Mouse (Mus musculus) layer of hippocampus, postnatal 14 days (tissue): Measurements from ENCODE around the gene Setd1a. TPM values are rescaled to one million over a fixed set of nuclear protein-coding genes. Genes with fewer than 3 reads are reported as not detected.
"Not testable (repeated sequence)": the region's sequence is repeated elsewhere in the genome, so short reads cannot be mapped to it uniquely, and the experiment has no call there.

Experiments used
- DNase-seq, 2 experiments: peaks; one replicate each; pipeline ENCODE4 v3.0.0; 2021 to 2022; ENCODE audit warnings: low spot score in 2 of 2, mixed read lengths in 1 of 2
- total RNA-seq, 2 experiments: library from RNA; stranded (reverse); gene quantifications; 2 replicates each; pipeline ENCODE4 v1.2.3; 2021

Gene Setd1a
- total RNA-seq, 2 experiments from 2014 or later: 38.2 to 41.8 TPM

- DNase-seq: peak; percentile 57 to 62
These were observed 47.9 kb downstream of the Setd1a start, which contains the start of the genes Stx4a and Stx1b for GRCm38 (mm10) chr7:127824176-127824871. Gene Stx4a (plus strand): TSS chr7:127824294. Gene Stx1b (minus strand): TSS chr7:127824549.

GRCm38 (mm10) chr7:127835550-127835949, 59.1 kb downstream of the Setd1a start:
- DNase-seq: no peak

GRCm38 (mm10) chr7:127837473-127837872, 61.0 kb downstream of the Setd1a start:
- DNase-seq: no peak

DNA sequence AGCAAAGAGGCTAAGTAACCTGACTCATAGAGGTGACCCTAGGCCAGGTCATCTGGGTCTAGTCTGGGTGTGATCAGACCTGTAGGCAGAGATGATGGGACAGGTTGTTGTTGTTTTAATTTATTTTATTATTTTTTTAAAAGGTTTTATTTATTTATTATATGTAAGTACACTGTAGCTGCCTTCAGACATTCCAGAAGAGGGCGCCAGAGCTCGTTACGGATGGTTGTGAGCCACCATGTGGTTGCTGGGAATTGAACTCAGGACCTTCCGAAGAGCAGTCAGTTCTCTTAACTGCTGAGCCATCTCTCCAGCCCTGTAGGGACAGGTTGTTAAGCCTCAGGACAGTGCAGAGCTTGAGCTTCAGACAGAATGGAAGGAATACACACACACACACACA, 61.4 kb downstream of the Setd1a start:
- DNase-seq: not testable (repeated sequence)

GRCm38 (mm10) chr7:127840031-127840430, 63.6 kb downstream of the Setd1a start:
- DNase-seq: not testable (repeated sequence)

DNA sequence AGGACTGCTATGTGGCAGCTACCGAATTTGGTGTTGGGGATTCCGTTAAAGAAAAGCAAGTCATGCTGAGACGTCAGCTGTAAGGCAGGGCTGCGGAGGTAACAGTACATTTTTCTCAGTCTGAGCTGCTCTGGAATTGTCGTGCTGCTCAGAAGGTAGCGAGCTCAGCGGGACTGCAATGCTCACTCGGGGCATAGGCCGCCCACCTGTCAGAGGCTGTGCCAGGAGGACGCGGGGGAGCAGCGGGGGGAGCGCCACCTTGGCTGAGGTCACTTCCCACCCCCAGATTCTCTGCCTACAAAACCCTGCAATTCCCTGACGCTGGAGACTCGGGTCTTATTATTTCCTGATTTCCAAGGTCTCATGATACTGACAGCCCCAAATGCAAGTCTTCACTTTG, 64.4 kb downstream of the Setd1a start:
- no peak for DNase-seq

- peak; percentile 95 to 97 for DNase-seq
These were observed 65.0 kb downstream of the Setd1a start for GRCm38 (mm10) chr7:127841340-127842000.

GRCm38 (mm10) chr7:127842001-127842718, 65.7 kb downstream of the Setd1a start:
- peak; percentile 64 to 84 for DNase-seq

Other genes starting within 250 kb of the Setd1a start
- 1 to 10 TPM in 1 of 2 experiments, under 1 TPM in 1; 0.94 to 2.2 TPM for gene Tmem265, start 215.3 kb upstream of the Setd1a start, total RNA-seq
- 10 to 100 TPM; 79.5 to 83.7 TPM for gene Phkg2, start 203.3 kb upstream of the Setd1a start, total RNA-seq
- gene Ccdc189, start 188.1 kb upstream of the Setd1a start, total RNA-seq: 10 to 100 TPM in 1 of 2 experiments, 1 to 10 TPM in 1; 9.3 to 12.4 TPM
- gene Rnf40, start 187.9 kb upstream of the Setd1a start, total RNA-seq: 10 to 100 TPM; 69.9 to 72.1 TPM
- gene Zfp629, start 160.9 kb upstream of the Setd1a start, total RNA-seq: 10 to 100 TPM; 21.3 to 22.6 TPM
- gene Bcl7c, start 67.7 kb upstream of the Setd1a start, total RNA-seq: 10 to 100 TPM; 30.3 to 38.0 TPM
- gene Ctf1, start 63.9 kb upstream of the Setd1a start, total RNA-seq: 1 to 10 TPM; 3.2 to 5.4 TPM
- gene Ctf2, start 44.5 kb upstream of the Setd1a start, total RNA-seq: not detected
- gene Fbxl19, start 32.1 kb upstream of the Setd1a start, total RNA-seq: 10 to 100 TPM; 73.0 to 73.5 TPM
- gene Orai3, start 6.9 kb upstream of the Setd1a start, total RNA-seq: 10 to 100 TPM; 22.4 to 22.7 TPM
- 1 to 10 TPM; 4.1 to 4.7 TPM for gene Gm49388, start 8.9 kb downstream of the Setd1a start, total RNA-seq
- gene Hsd3b7, start 23.9 kb downstream of the Setd1a start, total RNA-seq: 1 to 10 TPM; 5.9 to 6.6 TPM
- gene Stx4a, start 47.6 kb downstream of the Setd1a start, total RNA-seq: 10 to 100 TPM; 51.4 to 59.6 TPM
- gene Stx1b, start 47.9 kb downstream of the Setd1a start, total RNA-seq: 100 to 1,000 TPM; 341 to 360 TPM
- gene Zfp646, start 99.6 kb downstream of the Setd1a start, total RNA-seq: 10 to 100 TPM; 28.1 to 29.0 TPM
- gene Zfp668, start 100.2 kb downstream of the Setd1a start, total RNA-seq: 10 to 100 TPM; 22.4 to 23.9 TPM
- gene Prss53, start 114.3 kb downstream of the Setd1a start, total RNA-seq: 1 to 10 TPM in 1 of 2 experiments, under 1 TPM in 1; 0.98 to 1.4 TPM
- gene Gm21974, start 118.8 kb downstream of the Setd1a start, total RNA-seq: not detected
- gene Vkorc1, start 118.9 kb downstream of the Setd1a start, total RNA-seq: 10 to 100 TPM; 20.2 to 24.7 TPM
- gene Bckdk, start 127.4 kb downstream of the Setd1a start, total RNA-seq: 10 to 100 TPM; 38.5 to 48.9 TPM
- gene Kat8, start 135.8 kb downstream of the Setd1a start, total RNA-seq: 10 to 100 TPM; 24.0 to 30.0 TPM
- under 1 TPM in 1 of 2 experiments, not detected in 1; 0.60 TPM for gene Prss8, start 153.4 kb downstream of the Setd1a start, total RNA-seq
- 10 to 100 TPM; 12.2 to 12.4 TPM for gene Prss36, start 170.1 kb downstream of the Setd1a start, total RNA-seq
- gene Fus, start 190.8 kb downstream of the Setd1a start, total RNA-seq: 100 to 1,000 TPM; 328 to 375 TPM
- 1 to 10 TPM; 1.5 to 4.3 TPM for gene Pycard, start 217.2 kb downstream of the Setd1a start, total RNA-seq
- under 1 TPM; 0.25 to 0.36 TPM for gene Trim72, start 227.3 kb downstream of the Setd1a start, total RNA-seq